Mouse (Mus musculus) embryonic facial prominence, embryonic 11.5 days (tissue): ENCODE results near the gene Boc. TPM values are rescaled to one million over a fixed set of nuclear protein-coding genes. Genes with fewer than 3 reads are reported as not detected.
A peak's percentile ranks its signal among the peaks of the same experiment; 100 is the strongest.

ENCODE experiments used
- ATAC-seq: fragments of 200-750 bp; cut with Nextera tagmentation; replicated peaks from 2 replicates; pipeline ENCODE4 v1.8.0; 2017; ENCODE audit warnings: low read depth; ENCODE audit not compliant: insufficient number of reproducible peaks, low FRiP score, low TSS enrichment
- DNase-seq: peaks from one replicate; pipeline ENCODE4 v3.0.0-alpha.2; 2015; ENCODE audit warnings: low spot score
- H3K27ac ChIP-seq: fragments of 300-500 bp; sonication (generic); replicated peaks from 2 replicates; pipeline ENCODE4 v1.5.1; 2014; ENCODE audit warnings: mild to moderate bottlenecking, low read depth, low read length, control low read depth
- H3K27me3 ChIP-seq: fragments of 300-500 bp; sonication (generic); 2 replicates; pipeline ENCODE4 v1.6.1; 2014; ENCODE audit warnings: mild to moderate bottlenecking, low read length, moderate library complexity, mixed read lengths; ENCODE audit not compliant: control insufficient read depth, insufficient read depth
- H3K36me3 ChIP-seq: fragments of 300-500 bp; sonication (generic); replicated peaks from 2 replicates; pipeline ENCODE4 v1.6.1; 2014; ENCODE audit warnings: low read depth, mild to moderate bottlenecking, low read length, moderate library complexity, mixed read lengths; ENCODE audit not compliant: control insufficient read depth, insufficient read depth
- H3K4me1 ChIP-seq: fragments of 300-500 bp; sonication (generic); 2 replicates; pipeline ENCODE4 v1.6.1; 2014; ENCODE audit warnings: low read length, mixed read lengths; ENCODE audit not compliant: control insufficient read depth, insufficient read depth
- H3K4me2 ChIP-seq: fragments of 300-500 bp; sonication (generic); 2 replicates; pipeline ENCODE4 v1.6.1; 2014; ENCODE audit warnings: low read depth, mild to moderate bottlenecking, control low read depth, low read length, moderate library complexity
- H3K4me3 ChIP-seq: fragments of 300-500 bp; sonication (generic); 2 replicates; pipeline ENCODE4 v1.5.1; 2014; ENCODE audit warnings: low read depth, low read length, control low read depth
- H3K9ac ChIP-seq: fragments of 300-500 bp; sonication (generic); replicated peaks from 2 replicates; pipeline ENCODE4 v1.6.1; 2014; ENCODE audit warnings: mild to moderate bottlenecking, control low read depth, low read length
- H3K9me3 ChIP-seq: fragments of 300-500 bp; sonication (generic); replicated peaks from 2 replicates; pipeline ENCODE4 v1.6.1; 2016; ENCODE audit warnings: mild to moderate bottlenecking, low read length, inconsistent platforms, mixed read lengths; ENCODE audit not compliant: control insufficient read depth
- WGBS: fragments of 180-500 bp; shearing (Covaris S2); extraction: QIAGEN DNeasy Blood & Tissue Kit; methylation state at CpG from one replicate; pipeline ENCODE4 v1.1.7; 2014; 5-methylcytosine and 5-hydroxymethylcytosine counted together
- polyA plus RNA-seq: library from polyadenylated mRNA; unstranded; fragments of >200 nt; fragmentation: Nextera tagmentation; extraction: Ambion mirVana; gene quantifications from 2 replicates; pipeline ENCODE4 v1.2.1, GENCODE M21; 2014

Boc gene
- polyA plus RNA-seq, 1 experiment from 2014 or later, result 19.5 TPM

DNA sequence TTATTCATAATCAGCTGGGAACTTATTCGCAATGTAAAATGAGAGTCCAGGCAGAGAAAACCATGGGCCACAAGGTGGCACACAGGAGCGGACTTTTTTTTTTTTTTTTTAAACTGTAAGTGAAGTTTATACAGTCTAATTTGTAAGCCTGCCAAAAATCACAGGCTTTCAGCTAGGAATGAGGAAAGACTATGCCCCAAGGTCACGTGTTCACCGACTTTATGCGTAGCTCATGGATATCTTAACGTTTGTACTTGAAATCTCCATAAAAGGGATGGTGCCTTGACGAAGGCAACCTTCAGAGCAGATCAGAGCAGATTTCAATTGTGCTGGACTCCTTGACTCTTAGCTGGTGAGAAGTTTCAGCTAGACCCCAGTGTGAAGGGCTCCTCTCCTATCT is 78.1 kb downstream of the Boc start:
- 64% methylated on average over 7 of the region's 7 CpGs for WGBS
- Histone ChIP-seq H3K4me3 (no peak overlapping the region), H3K9me3 (no peaks in the 10 kb centered on the region), H3K27me3 (no peaks in the 10 kb centered on the region), H3K4me2 (no peak overlapping the region), H3K4me1 (no peaks in the 10 kb centered on the region), H3K27ac (no peak overlapping the region), H3K9ac (no peak overlapping the region), H3K36me3 (no peaks in the 10 kb centered on the region; the same call in 1 of the 2 replicates)
- DNase-seq, result peak; percentile 26
- ATAC-seq, result no peak

DNA sequence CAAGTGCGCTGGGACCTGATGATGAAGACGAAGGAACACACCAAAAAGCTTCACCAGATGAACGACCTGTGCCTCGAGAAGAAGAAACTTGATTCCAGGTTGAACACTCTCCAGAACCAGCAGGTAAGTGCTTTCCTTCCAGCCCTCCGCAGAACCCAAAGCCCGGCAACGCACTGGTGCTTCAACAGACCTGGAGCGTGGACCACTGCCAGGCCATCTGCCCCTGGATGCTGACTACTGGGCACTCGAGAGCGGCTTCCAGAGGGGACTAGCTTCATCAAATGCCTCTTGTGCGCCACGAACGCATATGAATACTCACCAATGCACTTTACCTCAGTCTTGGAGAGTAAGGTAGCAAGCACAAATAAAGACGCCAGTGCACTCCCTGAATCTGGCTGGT is 78.8 kb downstream of the Boc start:
- H3K4me1 ChIP-seq, result no peaks in the 10 kb centered on the region
- no peak for DNase-seq
- no peak overlapping the region for H3K4me3 ChIP-seq
- H3K27ac ChIP-seq, result no peak overlapping the region
- no peaks in the 10 kb centered on the region for H3K27me3 ChIP-seq
- ATAC-seq, result no peak
- H3K4me2 ChIP-seq, result no peak overlapping the region
- no peaks in the 10 kb centered on the region for H3K36me3 ChIP-seq
- H3K9ac ChIP-seq, result no peak overlapping the region
- 93% methylated on average over 14 of the region's 14 CpGs for WGBS
- H3K9me3 ChIP-seq, result no peaks in the 10 kb centered on the region

DNA sequence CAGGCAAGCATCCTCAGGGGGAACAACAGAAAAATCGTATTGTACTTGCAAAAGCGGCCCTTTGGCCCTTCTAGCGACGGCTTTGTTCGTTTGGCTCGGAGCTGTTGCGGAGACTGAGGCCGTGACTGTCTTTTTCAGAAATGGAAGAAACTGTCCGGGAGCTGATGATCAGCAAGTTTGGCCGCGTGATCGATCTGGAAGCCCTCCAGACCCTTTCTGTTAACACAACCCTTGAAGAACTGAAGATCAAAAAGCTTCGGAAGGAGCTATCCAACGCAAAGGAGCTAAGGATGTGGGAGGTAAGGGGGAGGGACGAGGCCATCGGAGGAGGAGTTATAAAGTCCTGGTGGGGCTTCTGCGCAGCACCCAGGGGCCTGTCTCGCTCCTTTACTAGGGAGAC is 79.9 kb downstream of the Boc start:
- no peak for DNase-seq
- Histone ChIP-seq H3K9me3 (no peaks in the 10 kb centered on the region), H3K4me3 (no peak overlapping the region), H3K9ac (no peak overlapping the region), H3K27me3 (no peaks in the 10 kb centered on the region), H3K27ac (no peak overlapping the region), H3K4me2 (no peak overlapping the region), H3K36me3 (no peaks in the 10 kb centered on the region), H3K4me1 (no peaks in the 10 kb centered on the region)
- no peak for ATAC-seq
- 42% methylated on average over 18 of the region's 18 CpGs for WGBS

DNA sequence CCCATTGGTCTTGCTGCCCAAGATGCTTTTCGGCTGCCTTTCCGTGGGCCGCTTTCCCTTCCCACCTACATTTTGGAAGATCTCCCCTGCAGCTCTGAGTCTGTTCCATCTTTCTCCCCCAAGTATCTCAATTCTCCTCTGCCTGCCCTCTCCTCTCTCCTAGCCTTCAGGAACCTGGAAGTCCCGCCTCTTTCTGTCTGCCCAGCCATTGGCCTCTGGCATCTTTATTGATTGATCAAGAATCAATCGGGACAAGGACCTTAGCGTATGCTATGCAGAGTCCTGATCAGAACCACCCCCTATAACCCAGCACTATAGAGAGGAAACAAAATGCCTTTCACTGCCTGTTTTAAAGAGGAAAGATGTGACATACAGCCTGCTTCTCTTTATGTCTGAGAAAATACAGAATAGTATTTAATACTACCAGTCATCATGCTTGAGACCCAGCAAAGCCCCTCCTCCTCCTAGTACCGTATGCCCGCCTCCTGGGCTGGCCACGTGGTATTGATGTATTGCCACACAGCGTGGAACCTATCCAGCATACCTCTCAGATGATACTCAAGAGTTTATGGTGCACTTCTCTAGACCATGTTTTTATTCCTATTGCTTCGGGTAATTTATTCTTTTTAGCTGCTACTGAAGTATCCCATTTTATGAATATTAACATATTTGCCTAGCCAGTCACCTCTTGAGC is 82.9 kb downstream of the Boc start:
- H3K36me3 ChIP-seq, result no peaks in the 10 kb centered on the region
- H3K4me1 ChIP-seq, result no peaks in the 10 kb centered on the region
- WGBS, result 82% methylated on average over 11 of the region's 11 CpGs
- no peak overlapping the region for H3K9ac ChIP-seq
- DNase-seq, result no peak
- H3K27ac ChIP-seq, result no peak overlapping the region
- no peaks in the 10 kb centered on the region for H3K27me3 ChIP-seq
- no peak overlapping the region for H3K4me2 ChIP-seq
- ATAC-seq, result no peak; the same call in 1 of the 2 replicates
- no peaks in the 10 kb centered on the region for H3K9me3 ChIP-seq
- H3K4me3 ChIP-seq, result no peak overlapping the region

DNA sequence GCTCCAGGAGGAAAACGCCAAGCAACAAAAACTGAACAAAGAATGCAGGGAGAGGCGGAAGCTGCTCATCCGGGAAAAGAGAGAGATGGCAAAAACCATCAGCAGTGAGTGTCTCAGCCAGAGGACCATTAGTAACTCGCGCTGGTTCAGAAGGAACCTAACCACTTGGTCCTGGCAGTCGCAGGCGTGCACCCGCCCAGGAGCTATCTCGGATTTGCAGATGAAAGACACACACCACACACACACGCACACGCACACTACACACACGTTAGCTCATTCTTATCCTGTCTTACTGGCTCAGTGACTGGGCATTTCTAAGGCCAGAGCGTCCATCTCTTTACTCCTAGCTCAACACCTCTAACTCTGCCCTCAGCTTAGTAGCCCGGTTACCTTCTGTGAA is 83.4 kb downstream of the Boc start:
- ATAC-seq (no peak), DNase-seq (no peak)
- Histone ChIP-seq H3K9me3 (no peaks in the 10 kb centered on the region), H3K27me3 (no peaks in the 10 kb centered on the region), H3K4me1 (no peaks in the 10 kb centered on the region), H3K4me3 (no peak overlapping the region), H3K9ac (no peak overlapping the region), H3K27ac (no peak overlapping the region), H3K4me2 (no peak overlapping the region), H3K36me3 (no peaks in the 10 kb centered on the region)
- 89% methylated on average over 14 of the region's 14 CpGs for WGBS

DNA sequence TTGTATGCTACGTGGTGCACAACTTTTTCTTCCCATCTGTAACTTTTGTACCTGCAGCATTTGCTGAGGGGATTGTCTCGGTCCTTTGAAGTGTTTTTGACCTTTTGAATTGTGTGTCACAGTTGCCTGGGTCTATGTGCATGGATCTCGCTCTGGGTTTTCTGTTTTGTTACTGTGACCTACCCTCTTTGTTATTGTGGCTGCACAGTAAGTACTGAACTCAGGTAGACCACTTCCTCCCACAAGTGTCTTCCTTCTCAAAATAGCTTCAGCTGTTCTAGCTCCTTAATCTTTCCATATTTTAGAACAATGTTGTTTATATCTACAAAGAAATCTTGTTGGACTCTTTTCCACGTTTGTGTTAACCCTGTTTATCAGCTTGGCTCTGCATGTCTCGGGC is 97.8 kb downstream of the Boc start:
- DNase-seq, result no peak
- ATAC-seq, result no peak
- Histone ChIP-seq H3K36me3 (no peaks in the 10 kb centered on the region), H3K9ac (no peak overlapping the region), H3K9me3 (no peaks in the 10 kb centered on the region), H3K4me3 (no peak overlapping the region), H3K4me2 (no peak overlapping the region), H3K27ac (no peak overlapping the region), H3K4me1 (no peaks in the 10 kb centered on the region), H3K27me3 (no peaks in the 10 kb centered on the region)
- WGBS, result 84% methylated on average over 5 of the region's 5 CpGs

DNA sequence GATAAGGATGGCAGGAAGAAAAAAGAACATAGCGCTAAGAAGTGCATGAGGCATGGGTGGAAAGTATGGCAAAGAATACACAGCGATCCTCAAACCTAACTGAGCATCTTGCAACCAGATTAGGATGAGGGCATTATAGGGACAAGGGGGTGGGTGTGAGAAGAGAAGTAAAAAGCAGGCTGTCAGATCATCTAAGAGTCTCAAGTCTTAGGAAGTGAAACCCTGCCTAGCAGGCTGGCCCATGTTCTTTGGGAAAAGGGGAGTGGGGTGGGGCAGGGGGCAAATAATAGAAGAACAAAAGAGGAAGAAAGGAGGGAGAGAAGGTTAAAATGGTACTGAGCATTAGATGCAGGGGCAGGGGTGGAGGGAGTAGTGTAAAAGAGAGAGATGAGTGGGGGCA is 99.9 kb downstream of the Boc start:
- Histone ChIP-seq H3K4me2 (no peak overlapping the region), H3K27ac (no peak overlapping the region), H3K36me3 (no peaks in the 10 kb centered on the region), H3K9me3 (no peaks in the 10 kb centered on the region), H3K4me3 (no peak overlapping the region), H3K4me1 (no peaks in the 10 kb centered on the region), H3K9ac (no peak overlapping the region), H3K27me3 (no peaks in the 10 kb centered on the region)
- DNase-seq (no peak), ATAC-seq (no peak)
- 90% methylated on average over 2 of the region's 2 CpGs for WGBS

DNA sequence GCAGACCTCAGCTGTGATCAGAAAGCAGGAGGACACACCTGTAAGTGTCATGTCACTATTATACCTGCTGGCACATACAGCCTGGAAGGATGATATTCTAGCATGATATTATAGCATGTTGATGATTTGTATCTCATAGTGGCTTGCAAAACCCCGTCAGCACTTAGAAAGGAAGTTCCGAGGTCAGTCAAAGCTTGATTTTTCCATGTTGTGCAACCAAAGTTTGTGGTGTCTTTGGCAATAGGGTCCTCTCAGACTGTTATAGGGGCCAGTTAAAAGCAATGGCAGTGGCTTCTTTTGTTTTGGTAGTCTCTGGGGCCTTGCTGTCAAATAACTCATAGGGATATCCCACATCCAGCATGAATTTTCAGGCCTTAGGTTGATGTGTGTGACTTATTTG is 100.8 kb downstream of the Boc start:
- H3K27me3 ChIP-seq, result no peaks in the 10 kb centered on the region
- ATAC-seq, result no peak
- no peak overlapping the region for H3K4me2 ChIP-seq
- H3K27ac ChIP-seq, result no peak overlapping the region
- H3K36me3 ChIP-seq, result no peaks in the 10 kb centered on the region
- no peaks in the 10 kb centered on the region for H3K4me1 ChIP-seq
- no peaks in the 10 kb centered on the region for H3K9me3 ChIP-seq
- 90% methylated on average over 2 of the region's 2 CpGs for WGBS
- no peak overlapping the region for H3K4me3 ChIP-seq
- no peak for DNase-seq
- no peak overlapping the region for H3K9ac ChIP-seq
